Mouse (Mus musculus) lung, adult 2 months (tissue): ENCODE data around the gene Anxa9. TPM values are rescaled to one million over a fixed set of nuclear protein-coding genes. Genes with fewer than 3 reads are reported as not detected.

Experiments
- DNase-seq: peaks from one replicate; pipeline ENCODE4 v3.0.0; 2022
- H3K4me1 ChIP-seq: fragments of 200-500 bp; 2 replicates; pipeline ENCODE4 v1.6.1; 2011; ENCODE audit warnings: low read length; ENCODE audit not compliant: control insufficient read depth, insufficient read depth
- H3K4me3 ChIP-seq: fragments of 200-500 bp; replicated peaks from 2 replicates; pipeline ENCODE3; 2011; ENCODE audit warnings: low read depth, mild to moderate bottlenecking, control low read depth, low read length; ENCODE audit errors: extremely low read depth
- CTCF ChIP-seq: fragments of 200-500 bp; IDR thresholded peaks from 2 replicates; pipeline ENCODE4 v1.5.1; 2011; ENCODE audit warnings: mild to moderate bottlenecking, low read length, control low read depth; ENCODE audit not compliant: insufficient read depth
- POLR2A ChIP-seq: fragments of 200-500 bp; IDR thresholded peaks from 2 replicates; pipeline ENCODE4 v1.6.1; 2011; ENCODE audit warnings: low read depth, mild to moderate bottlenecking, control low read depth, low read length, borderline replicate concordance; ENCODE audit errors: extremely low read depth
- WGBS: fragments of 180-500 bp; shearing (Covaris S2); methylation state at CpG from one replicate; pipeline ENCODE4 v1.1.7; 2018; 5-methylcytosine and 5-hydroxymethylcytosine counted together
- polyA plus RNA-seq: library from polyadenylated mRNA; depleted of rRNA; stranded (reverse); fragments of >200 nt; gene quantifications from 2 replicates; pipeline ENCODE4 v1.2.3, GENCODE M21; 2012

Gene Anxa9
- polyA plus RNA-seq, 1 experiment: 16.7 TPM

GRCm38 (mm10) chr3:95314486-95315093 is 7.6 kb upstream of the Anxa9 start, which contains the start of gene Cers2:
TSS of gene Cers2 (plus strand) at chr3:95314791.
- Histone ChIP-seq H3K4me3 (peak within 1 kb of the TSS; percentile 66), H3K4me1 (peaks cover 19% of the 10 kb centered on the region)
- no peak for DNase-seq
- TF ChIP-seq POLR2A (no peak), CTCF (no peak)
- WGBS: 9% methylated on average over 27 of the region's 27 CpGs

- Histone ChIP-seq H3K4me1 (peaks cover 16% of the 10 kb centered on the region), H3K4me3 (no peak overlapping the region)
- no peak for TF ChIP-seq POLR2A
- no peak for TF ChIP-seq CTCF
- WGBS: 80% methylated on average over 6 of the region's 6 CpGs
- no peak for DNase-seq
Observed at GRCm38 (mm10) chr3:95314075-95314474, 7.1 kb upstream of the Anxa9 start.

GRCm38 (mm10) chr3:95313476-95313875 is 6.5 kb upstream of the Anxa9 start:
- 67% methylated on average over 7 of the region's 7 CpGs for WGBS
- no peak overlapping the region for H3K4me3 ChIP-seq
- no peak for TF ChIP-seq POLR2A
- no peak for TF ChIP-seq CTCF
- no peak for DNase-seq
- peaks cover 11% of the 10 kb centered on the region for H3K4me1 ChIP-seq

- Histone ChIP-seq H3K4me1 (peaks cover 7% of the 10 kb centered on the region; the same call in 1 of the 2 replicates), H3K4me3 (no peak overlapping the region)
- 23% methylated on average over 6 of the region's 6 CpGs for WGBS
- TF ChIP-seq POLR2A (no peak), CTCF (no peak)
- no peak for DNase-seq
Observed at GRCm38 (mm10) chr3:95312623-95313022, 5.6 kb upstream of the Anxa9 start.

GRCm38 (mm10) chr3:95310968-95311882 is 4.2 kb upstream of the Anxa9 start:
- WGBS: 56% methylated on average over 9 of the region's 9 CpGs
- DNase-seq: peak; percentile 73

GRCm38 (mm10) chr3:95310496-95310895 is 3.5 kb upstream of the Anxa9 start:
- no peak for DNase-seq
- Histone ChIP-seq H3K4me1 (no peaks in the 10 kb centered on the region; the same call in 1 of the 2 replicates), H3K4me3 (no peak overlapping the region)
- TF ChIP-seq POLR2A: no peak
- no peak for TF ChIP-seq CTCF
- 42% methylated on average over 3 of the region's 3 CpGs for WGBS

More at GRCm38 (mm10) chr3:95310968-95311882, 4.2 kb upstream of the Anxa9 start:
- no peak overlapping the region for H3K4me3 ChIP-seq
- TF ChIP-seq CTCF: no peak; the same call in none of the 2 replicates
- peaks cover 2% of the 10 kb centered on the region; the same call in 1 of the 2 replicates for H3K4me1 ChIP-seq

- TF ChIP-seq POLR2A (no peak), CTCF (no peak)
- Histone ChIP-seq H3K4me1 (no peaks in the 10 kb centered on the region), H3K4me3 (no peak overlapping the region)
- WGBS: 53% methylated on average over 4 of the region's 4 CpGs
- DNase-seq: no peak
Observed at GRCm38 (mm10) chr3:95306244-95306643, 732 bp downstream of the Anxa9 start.

- 77% methylated on average over 3 of the region's 3 CpGs for WGBS
- H3K4me1 ChIP-seq: peaks cover 8% of the 10 kb centered on the region; the same call in 1 of the 2 replicates
- no peak for DNase-seq
- no peak for TF ChIP-seq CTCF
- no peak for TF ChIP-seq POLR2A
- no peak overlapping the region for H3K4me3 ChIP-seq
Observed at GRCm38 (mm10) chr3:95301204-95301796, 5.7 kb downstream of the Anxa9 start.

GRCm38 (mm10) chr3:95298018-95298417 is 9.0 kb downstream of the Anxa9 start:
- no peak overlapping the region for H3K4me3 ChIP-seq
- no peak for TF ChIP-seq CTCF
- TF ChIP-seq POLR2A: no peak
- no peak for DNase-seq
- WGBS: 42% methylated on average over 7 of the region's 7 CpGs
- peaks cover 14% of the 10 kb centered on the region for H3K4me1 ChIP-seq

GRCm38 (mm10) chr3:95296103-95296469 is 10.9 kb downstream of the Anxa9 start:
- H3K4me3 ChIP-seq: no peak overlapping the region
- no peak for DNase-seq
- no peak for TF ChIP-seq POLR2A
- TF ChIP-seq CTCF: peak; percentile 71
- WGBS: 5% methylated on average over 5 of the region's 5 CpGs
- peaks cover 14% of the 10 kb centered on the region for H3K4me1 ChIP-seq
